Mouse (Mus musculus): Measurements from ENCODE around the gene Swap70. TPM values are rescaled to one million over a fixed set of nuclear protein-coding genes. Genes with fewer than 3 reads are reported as not detected.

The Swap70 gene
- total and polyA plus RNA-seq, 2 experiments from 2014 or later, result 6.3 to 7.3 TPM

DNA sequence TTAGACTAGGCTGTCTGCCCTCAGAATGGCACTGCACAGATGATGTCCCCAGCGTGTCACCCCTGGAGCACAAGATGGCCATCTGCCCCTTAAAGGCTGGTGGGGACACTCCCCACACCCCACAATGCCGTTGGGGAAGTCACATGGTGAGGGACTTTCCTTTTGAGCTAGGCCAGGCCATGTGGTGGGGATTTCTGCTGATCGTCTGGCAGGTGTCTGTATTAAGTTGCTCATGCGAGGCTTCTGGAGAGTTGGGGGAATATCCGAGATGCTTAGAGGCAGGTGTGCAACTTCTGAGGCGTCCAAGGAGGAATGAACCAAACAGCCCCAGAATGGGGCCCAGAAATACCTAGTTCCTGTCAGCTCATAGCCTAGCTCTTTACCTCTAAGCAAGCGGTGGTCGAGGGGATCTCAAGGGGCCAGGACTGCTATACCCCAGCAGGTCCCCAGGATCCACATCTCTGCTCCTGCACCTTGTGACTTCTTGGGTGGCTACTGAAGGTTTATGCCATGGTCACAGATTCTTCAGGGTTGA lies 64.8 kb downstream of the Swap70 start:
- no peak overlapping the region for H3K27ac ChIP-seq (ENCODE audit: low read depth, low read length)
- H3K36me3 ChIP-seq (ENCODE audit: insufficient read depth, low read length), result no peaks in the 10 kb centered on the region
- no peaks in the 10 kb centered on the region for H3K4me1 ChIP-seq (ENCODE audit: insufficient read depth, low read length)
- TF ChIP-seq CTCF (IDR thresholded peaks at IDR 0.05), result no peak
- DNase-seq (ENCODE audit: low spot score), result no peak
- WGBS, result 80% methylated on average over 8 of the region's 8 CpGs
- H3K9ac ChIP-seq (replicated peaks; ENCODE audit: low read length, poor library complexity, severe bottlenecking), result no peak overlapping the region
- no peak for ATAC-seq (ENCODE audit: low FRiP score)
- H3K9me3 ChIP-seq (ENCODE audit: low read length), result no peaks in the 10 kb centered on the region
- no peaks in the 10 kb centered on the region for H3K27me3 ChIP-seq (ENCODE audit: insufficient read depth, low read length)
- no peak overlapping the region for H3K4me3 ChIP-seq (ENCODE audit: low read depth, low read length)
- H3K4me2 ChIP-seq (ENCODE audit: low read depth, low read length, poor library complexity, severe bottlenecking), result no peak overlapping the region

DNA sequence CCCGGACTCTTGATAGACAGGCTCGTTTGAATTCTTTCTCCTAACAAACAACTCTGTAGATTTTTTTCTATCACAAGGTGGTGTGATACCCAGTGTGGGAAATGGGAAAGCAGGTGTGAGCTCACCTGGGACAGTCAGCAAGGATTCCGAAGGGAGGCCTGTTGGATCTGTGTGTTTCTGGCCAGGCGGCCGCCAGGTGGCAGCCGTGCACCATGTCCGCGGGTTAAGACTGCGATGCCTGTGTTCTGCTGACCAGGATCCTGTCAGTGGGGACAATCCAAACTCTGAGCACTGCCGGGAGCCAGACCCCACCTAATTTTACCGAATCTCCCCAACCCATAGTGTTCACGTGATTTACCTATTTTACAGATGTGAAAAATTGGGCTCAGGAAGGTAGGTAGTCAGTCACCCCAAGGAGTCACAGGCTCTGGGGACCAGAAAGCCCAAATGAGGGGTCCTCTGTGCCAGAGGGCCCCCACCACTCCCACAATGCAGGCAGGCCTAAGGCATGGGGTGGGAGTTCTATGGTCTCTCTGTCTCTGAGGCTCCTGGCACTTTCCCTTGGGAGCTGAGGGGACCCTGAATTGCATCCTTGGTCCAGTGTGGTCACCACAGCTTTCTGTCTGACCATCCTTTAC lies 65.4 kb downstream of the Swap70 start:
- Histone ChIP-seq H3K27me3 (ENCODE audit: insufficient read depth, low read length) (no peaks in the 10 kb centered on the region), H3K4me2 (ENCODE audit: low read depth, low read length, poor library complexity, severe bottlenecking) (no peak overlapping the region), H3K9ac (replicated peaks; ENCODE audit: low read length, poor library complexity, severe bottlenecking) (no peak overlapping the region), H3K27ac (ENCODE audit: low read depth, low read length) (no peak overlapping the region), H3K9me3 (ENCODE audit: low read length) (no peaks in the 10 kb centered on the region), H3K4me1 (ENCODE audit: insufficient read depth, low read length) (no peaks in the 10 kb centered on the region), H3K36me3 (ENCODE audit: insufficient read depth, low read length) (no peaks in the 10 kb centered on the region), H3K4me3 (ENCODE audit: low read depth, low read length) (no peak overlapping the region)
- peak; percentile 93 for TF ChIP-seq CTCF (IDR thresholded peaks at IDR 0.05)
- 8% methylated on average over 12 of the region's 12 CpGs for WGBS
- ATAC-seq (ENCODE audit: low FRiP score), result peak; percentile 83
- DNase-seq (ENCODE audit: low spot score), result peak; percentile 79

DNA sequence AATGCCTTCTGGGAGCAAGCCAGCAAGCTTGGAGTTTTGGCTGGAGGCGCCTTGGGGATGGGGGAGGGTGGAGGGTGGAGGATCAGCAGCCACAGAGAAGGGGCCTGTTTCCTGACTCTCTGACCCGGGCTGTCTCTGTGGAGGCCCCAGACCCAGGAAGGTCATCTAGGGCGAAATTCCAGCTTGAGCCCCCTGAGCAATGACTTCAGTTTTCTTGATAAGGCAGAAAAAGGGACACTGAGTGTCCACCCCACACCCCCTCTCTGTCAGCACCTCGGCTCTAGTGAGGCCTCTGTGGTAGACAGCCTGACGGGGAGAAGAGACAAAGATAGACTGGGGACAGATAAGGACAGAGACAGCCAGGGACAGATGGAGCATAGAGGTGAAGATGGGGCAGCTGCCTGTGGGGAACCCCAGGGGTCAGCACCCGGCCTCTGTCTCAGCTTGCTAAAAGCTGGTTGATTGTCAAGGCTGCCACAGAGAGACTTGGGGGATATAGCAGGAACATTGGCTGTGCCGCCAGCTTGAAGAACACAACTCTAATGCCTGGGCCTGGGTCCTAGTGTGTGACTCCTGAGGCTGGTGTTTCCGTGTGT lies 66.1 kb downstream of the Swap70 start:
- 70% methylated on average over 8 of the region's 8 CpGs for WGBS
- H3K27me3 ChIP-seq (ENCODE audit: insufficient read depth, low read length), result no peaks in the 10 kb centered on the region
- ATAC-seq (ENCODE audit: low FRiP score), result peak; percentile 3; the same call in 1 of the 2 replicates
- H3K4me3 ChIP-seq (ENCODE audit: low read depth, low read length), result no peak overlapping the region
- H3K4me1 ChIP-seq (ENCODE audit: insufficient read depth, low read length), result no peaks in the 10 kb centered on the region
- H3K36me3 ChIP-seq (ENCODE audit: insufficient read depth, low read length), result no peaks in the 10 kb centered on the region
- H3K4me2 ChIP-seq (ENCODE audit: low read depth, low read length, poor library complexity, severe bottlenecking), result no peak overlapping the region
- DNase-seq (ENCODE audit: low spot score), result no peak
- no peak overlapping the region for H3K9ac ChIP-seq (replicated peaks; ENCODE audit: low read length, poor library complexity, severe bottlenecking)
- H3K9me3 ChIP-seq (ENCODE audit: low read length), result no peaks in the 10 kb centered on the region
- no peak for TF ChIP-seq CTCF (IDR thresholded peaks at IDR 0.05)
- H3K27ac ChIP-seq (ENCODE audit: low read depth, low read length), result no peak overlapping the region

DNA sequence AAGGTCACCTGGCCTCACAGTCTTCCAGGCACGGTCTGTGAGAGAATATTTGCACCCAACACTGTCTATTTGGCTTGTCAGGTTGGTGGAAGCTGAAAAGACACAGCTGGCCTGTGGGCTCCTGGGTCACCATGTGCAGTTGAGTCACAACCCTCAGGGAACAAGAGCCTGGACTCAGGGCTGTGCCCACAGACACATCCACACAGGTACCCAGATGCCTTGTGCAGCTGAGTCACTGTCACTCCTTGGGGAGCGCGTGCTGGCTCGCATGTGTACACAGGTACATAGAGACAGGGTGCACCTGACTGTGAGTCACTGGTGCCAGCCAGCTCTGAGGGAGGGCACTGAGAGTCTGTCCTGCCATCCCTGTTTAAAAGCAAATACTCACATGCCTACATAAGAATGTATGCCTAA lies 66.7 kb downstream of the Swap70 start:
- TF ChIP-seq CTCF (IDR thresholded peaks at IDR 0.05), result no peak
- ATAC-seq (ENCODE audit: low FRiP score), result no peak; the same call in 1 of the 2 replicates
- no peak overlapping the region for H3K9ac ChIP-seq (replicated peaks; ENCODE audit: low read length, poor library complexity, severe bottlenecking)

DNA sequence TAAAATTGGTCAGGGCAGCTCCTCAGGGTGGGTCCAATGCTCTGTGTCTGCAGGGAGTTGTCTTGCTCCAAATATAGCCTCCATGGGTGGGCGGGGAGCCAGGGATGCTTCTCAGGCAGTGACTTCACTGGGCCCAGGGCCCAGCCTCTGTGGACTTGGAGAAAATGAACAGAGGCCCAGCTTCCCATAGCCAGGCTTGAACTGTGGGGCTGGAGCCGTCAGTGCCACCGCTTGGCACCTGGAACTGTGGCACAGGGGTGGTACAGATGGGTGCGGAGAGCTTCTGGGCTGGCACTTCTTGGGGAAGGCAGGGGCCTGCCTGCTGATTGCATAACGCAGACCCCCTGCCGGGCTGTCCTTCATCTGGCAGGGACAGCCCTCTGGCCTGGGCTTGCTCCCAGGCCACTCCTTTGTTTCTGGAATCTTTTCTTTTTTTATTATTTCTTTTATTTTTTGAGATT lies 67.2 kb downstream of the Swap70 start:
- no peak for TF ChIP-seq CTCF (IDR thresholded peaks at IDR 0.05)
- Histone ChIP-seq H3K27me3 (ENCODE audit: insufficient read depth, low read length) (no peaks in the 10 kb centered on the region), H3K4me1 (ENCODE audit: insufficient read depth, low read length) (no peaks in the 10 kb centered on the region), H3K4me2 (ENCODE audit: low read depth, low read length, poor library complexity, severe bottlenecking) (no peak overlapping the region), H3K4me3 (ENCODE audit: low read depth, low read length) (no peak overlapping the region), H3K27ac (ENCODE audit: low read depth, low read length) (no peak overlapping the region), H3K9me3 (ENCODE audit: low read length) (no peaks in the 10 kb centered on the region), H3K36me3 (ENCODE audit: insufficient read depth, low read length) (no peaks in the 10 kb centered on the region), H3K9ac (replicated peaks; ENCODE audit: low read length, poor library complexity, severe bottlenecking) (no peak overlapping the region)
- WGBS, result 76% methylated on average over 6 of the region's 6 CpGs
- no peak for ATAC-seq (ENCODE audit: low FRiP score)
- DNase-seq (ENCODE audit: low spot score), result peak; percentile 25

More for the DNA sequence above, 66.7 kb downstream of the Swap70 start:
- Histone ChIP-seq H3K36me3 (ENCODE audit: insufficient read depth, low read length) (no peaks in the 10 kb centered on the region), H3K4me1 (ENCODE audit: insufficient read depth, low read length) (no peaks in the 10 kb centered on the region), H3K4me3 (ENCODE audit: low read depth, low read length) (no peak overlapping the region), H3K27ac (ENCODE audit: low read depth, low read length) (no peak overlapping the region), H3K27me3 (ENCODE audit: insufficient read depth, low read length) (no peaks in the 10 kb centered on the region), H3K9me3 (ENCODE audit: low read length) (no peaks in the 10 kb centered on the region), H3K4me2 (ENCODE audit: low read depth, low read length, poor library complexity, severe bottlenecking) (no peak overlapping the region)
- DNase-seq (ENCODE audit: low spot score), result no peak
- WGBS, result 89% methylated on average over 4 of the region's 4 CpGs

DNA sequence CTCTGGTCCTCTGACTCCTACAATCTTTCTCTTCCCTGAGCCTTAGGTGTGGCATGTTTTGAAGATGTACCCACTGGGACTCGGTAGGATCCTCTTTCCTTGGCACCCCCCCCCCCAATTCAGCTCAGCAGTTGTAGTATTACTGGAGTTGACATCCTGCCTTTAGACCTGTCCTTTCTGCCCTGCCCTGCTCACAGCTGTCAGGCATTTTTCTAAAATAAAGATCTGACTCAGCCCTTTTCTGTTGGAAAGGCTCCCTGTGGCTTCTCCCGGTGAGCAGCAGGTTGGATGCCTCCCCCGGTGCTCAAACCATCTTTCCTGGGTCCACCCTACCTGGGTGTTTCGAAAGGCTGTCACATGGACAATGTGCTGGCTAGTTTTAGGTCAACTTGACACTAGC lies 68.1 kb downstream of the Swap70 start:
- H3K4me3 ChIP-seq (ENCODE audit: low read depth, low read length), result no peak overlapping the region
- no peaks in the 10 kb centered on the region for H3K9me3 ChIP-seq (ENCODE audit: low read length)
- no peak overlapping the region for H3K4me2 ChIP-seq (ENCODE audit: low read depth, low read length, poor library complexity, severe bottlenecking)
- ATAC-seq (ENCODE audit: low FRiP score) (no peak), DNase-seq (ENCODE audit: low spot score) (no peak)
- 68% methylated on average over 4 of the region's 4 CpGs for WGBS
- H3K27me3 ChIP-seq (ENCODE audit: insufficient read depth, low read length), result no peaks in the 10 kb centered on the region
- H3K36me3 ChIP-seq (ENCODE audit: insufficient read depth, low read length), result no peaks in the 10 kb centered on the region
- no peak overlapping the region for H3K27ac ChIP-seq (ENCODE audit: low read depth, low read length)
- no peak overlapping the region for H3K9ac ChIP-seq (replicated peaks; ENCODE audit: low read length, poor library complexity, severe bottlenecking)
- TF ChIP-seq CTCF (IDR thresholded peaks at IDR 0.05), result no peak
- H3K4me1 ChIP-seq (ENCODE audit: insufficient read depth, low read length), result no peaks in the 10 kb centered on the region

All from midbrain, postnatal 0 days (tissue).